Mouse (Mus musculus) 416B (cell line): ENCODE data around the gene Med12l.

Source experiments
- DNase-seq: peaks from one replicate; pipeline ENCODE4 v3.0.0; 2011; ENCODE audit warnings: low read depth

Med12l gene

GRCm38 (mm10) chr3:59316077-59316476, 310.5 kb downstream of the Med12l start:
- no peak for DNase-seq

- peak; percentile 52 for DNase-seq
These were observed 315.8 kb downstream of the Med12l start for GRCm38 (mm10) chr3:59321278-59321876.

DNA sequence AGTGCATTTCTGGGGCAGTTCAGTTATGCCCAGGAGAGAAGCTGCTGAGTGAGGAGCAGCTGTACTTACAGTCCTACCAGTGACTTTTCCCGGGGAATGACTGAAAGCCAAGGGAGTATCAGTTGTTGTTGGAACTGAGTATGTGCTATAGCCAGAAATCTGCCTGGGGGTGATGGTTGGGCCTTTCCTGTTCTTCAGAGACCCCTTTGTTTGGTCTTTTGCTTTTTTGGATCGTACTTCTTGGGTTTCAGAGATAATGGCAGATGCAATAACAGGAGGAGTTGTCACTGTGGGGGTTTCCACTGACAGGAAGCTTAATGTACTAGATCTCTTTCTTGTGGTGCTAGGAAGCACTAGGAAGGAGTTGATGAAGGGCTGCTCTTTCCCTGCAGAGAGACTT, 322.9 kb downstream of the Med12l start:
- no peak for DNase-seq

DNA sequence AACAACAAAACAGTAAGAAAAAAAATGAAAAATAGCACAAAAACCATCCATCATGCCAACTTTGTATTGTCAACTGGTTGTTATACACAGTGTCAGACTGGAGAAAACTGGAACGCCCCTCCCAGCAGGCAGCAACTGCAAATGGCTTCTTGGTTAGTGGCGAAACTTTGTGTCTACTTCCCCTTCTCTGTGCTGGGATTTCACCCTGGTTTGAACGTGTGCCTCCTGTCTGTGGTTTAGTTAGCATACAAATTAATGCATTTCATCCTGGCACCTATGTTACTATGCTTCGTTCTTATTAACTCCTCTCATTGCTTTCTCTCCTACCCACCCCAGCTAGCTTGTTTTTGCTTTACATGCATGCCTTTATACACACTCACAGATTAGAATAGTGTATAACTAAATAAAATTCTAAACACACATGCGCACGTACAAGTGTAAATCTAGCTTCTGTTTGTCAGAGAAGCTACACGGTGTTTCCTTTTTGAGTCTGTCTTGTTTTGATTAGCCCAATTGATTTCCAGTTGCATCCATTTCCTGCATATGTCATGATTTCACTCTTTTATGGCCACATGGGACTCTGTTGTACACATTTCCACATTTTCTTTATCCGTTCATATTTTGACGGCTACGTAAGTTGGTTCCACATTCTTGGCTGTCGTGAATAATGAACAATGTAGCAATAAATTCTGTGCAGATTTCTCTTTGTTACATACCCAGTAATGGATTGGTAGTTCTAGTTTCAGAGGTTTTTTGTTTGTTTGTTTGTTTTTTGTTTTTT, 336.2 kb downstream of the Med12l start:
- DNase-seq = peak; percentile 35

GRCm38 (mm10) chr3:59343026-59343425, 337.4 kb downstream of the Med12l start:
- DNase-seq = no peak

- no peak for DNase-seq
These were observed 338.7 kb downstream of the Med12l start, which contains the start of gene Igsf10 for GRCm38 (mm10) chr3:59344065-59344905. TSS of gene Igsf10 (minus strand) at chr3:59344394.

- peak; percentile 53 for DNase-seq
These were observed 346.1 kb downstream of the Med12l start for GRCm38 (mm10) chr3:59351768-59352167.

GRCm38 (mm10) chr3:59354156-59354555, 348.5 kb downstream of the Med12l start:
- no peak for DNase-seq

- DNase-seq = no peak
These were observed 354.5 kb downstream of the Med12l start for GRCm38 (mm10) chr3:59360102-59360501.

- DNase-seq = no peak
These were observed 356.3 kb downstream of the Med12l start for GRCm38 (mm10) chr3:59361895-59362294.
